Mouse (Mus musculus) neural tube, embryonic 11.5 days (tissue): Measurements from ENCODE around the gene Mpv17l2. TPM values are rescaled to one million over a fixed set of nuclear protein-coding genes. Genes with fewer than 3 reads are reported as not detected.

Experiments used
- microRNA-seq: library from miRNA; unstranded; fragments of <30 nt; microRNA quantifications from one replicate; pipeline ENCODE4, GENCODE M21; 2016
- polyA plus RNA-seq: library from polyadenylated mRNA; unstranded; fragments of >200 nt; fragmentation: Nextera tagmentation; extraction: Ambion mirVana; gene quantifications from 2 replicates; pipeline ENCODE4 v1.2.1, GENCODE M21; 2014

Mpv17l2 gene
- polyA plus RNA-seq, 1 experiment from 2014 or later: 41.3 TPM

Small RNAs within 50 kb of the gene (microRNA-seq; reads per million reads assigned to microRNA genes)
- gene Mir7240: not detected

Other genes starting within 250 kb of the Mpv17l2 start
- 243 and 252 TPM in 2 replicates for gene Fkbp8, start 233.2 kb downstream of the Mpv17l2 start, polyA plus RNA-seq
- gene Kxd1, start 233.0 kb downstream of the Mpv17l2 start, polyA plus RNA-seq: 49.8 and 53.8 TPM in 2 replicates
- gene Ell, start 221.5 kb downstream of the Mpv17l2 start, polyA plus RNA-seq: 18.8 and 22.2 TPM in 2 replicates
- 87.9 and 90.7 TPM in 2 replicates for gene Isyna1, start 166.6 kb downstream of the Mpv17l2 start, polyA plus RNA-seq
- 125 and 137 TPM in 2 replicates for gene Ssbp4, start 152.1 kb downstream of the Mpv17l2 start, polyA plus RNA-seq
- gene Lrrc25, start 144.8 kb downstream of the Mpv17l2 start, polyA plus RNA-seq: 0.85 and 1.2 TPM in 2 replicates
- 0.28 TPM in 1 of 2 replicates, not detected in the other for gene Gdf15, start 128.5 kb downstream of the Mpv17l2 start, polyA plus RNA-seq
- 246 and 268 TPM in 2 replicates for gene Pgpep1, start 100.6 kb downstream of the Mpv17l2 start, polyA plus RNA-seq
- 298 and 301 TPM in 2 replicates for gene Lsm4, start 87.7 kb downstream of the Mpv17l2 start, polyA plus RNA-seq
- gene Jund, start 62.0 kb downstream of the Mpv17l2 start, polyA plus RNA-seq: 167 and 171 TPM in 2 replicates
- not detected in 2 replicates for gene Iqcn, start 57.5 kb downstream of the Mpv17l2 start, polyA plus RNA-seq
- gene Gm3336, start 42.4 kb downstream of the Mpv17l2 start, polyA plus RNA-seq: not detected in 2 replicates
- gene Pde4c, start 37.2 kb downstream of the Mpv17l2 start, polyA plus RNA-seq: 0.42 TPM in 1 of 2 replicates, not detected in the other
- 97.9 and 111 TPM in 2 replicates for gene Rab3a, start 6.3 kb downstream of the Mpv17l2 start, polyA plus RNA-seq
- 52.4 and 54.7 TPM in 2 replicates for gene Pik3r2, start 15.8 kb upstream of the Mpv17l2 start, polyA plus RNA-seq
- 10.5 and 14.7 TPM in 2 replicates for gene Mast3, start 44.1 kb upstream of the Mpv17l2 start, polyA plus RNA-seq
- gene Il12rb1, start 47.5 kb upstream of the Mpv17l2 start, polyA plus RNA-seq: not detected in 2 replicates
- 8.8 and 10.2 TPM in 2 replicates for gene Arrdc2, start 78.8 kb upstream of the Mpv17l2 start, polyA plus RNA-seq
- gene Kcnn1, start 102.3 kb upstream of the Mpv17l2 start, polyA plus RNA-seq: 14.0 and 14.1 TPM in 2 replicates
- gene Ccdc124, start 113.0 kb upstream of the Mpv17l2 start, polyA plus RNA-seq: 152 and 155 TPM in 2 replicates
- 0.87 and 1.1 TPM in 2 replicates for gene Slc5a5, start 131.8 kb upstream of the Mpv17l2 start, polyA plus RNA-seq
- gene Rpl18a, start 136.5 kb upstream of the Mpv17l2 start, polyA plus RNA-seq: 3,152 and 3,217 TPM in 2 replicates
- 45.4 and 47.1 TPM in 2 replicates for gene Map1s, start 145.0 kb upstream of the Mpv17l2 start, polyA plus RNA-seq